Mouse (Mus musculus) MEL (cell line): ENCODE measurements around the gene Parp8.

Experiments
- CHD2 ChIP-seq: IDR thresholded peaks from 2 replicates; pipeline ENCODE4 v1.6.1; 2011; ENCODE audit warnings: low read length, improper control_type of control experiment
- CTCF ChIP-seq, 3 experiments: IDR thresholded peaks in 2 of 3; conservative IDR thresholded peaks in 1 of 3; 2 replicates each; pipeline ENCODE4 v1.5.1; 2011 to 2012; ENCODE audit warnings: low read length in 3 of 3, low read depth in 2 of 3, mild to moderate bottlenecking in 2 of 3, improper control_type of control experiment in 1 of 3, inconsistent platforms in 1 of 3, mixed read lengths in 1 of 3, moderate library complexity in 1 of 3; ENCODE audit not compliant: control insufficient read depth in 1 of 3, insufficient read depth in 1 of 3, poor library complexity in 1 of 3, severe bottlenecking in 1 of 3
- KAT2A ChIP-seq: conservative IDR thresholded peaks from 2 replicates; pipeline ENCODE4 v1.6.1; 2012; ENCODE audit warnings: low read depth, low read length, improper control_type of control experiment, inconsistent platforms
- NRF1 ChIP-seq: IDR thresholded peaks from 2 replicates; pipeline ENCODE4 v1.6.1; 2014; ENCODE audit warnings: low read depth, mild to moderate bottlenecking, inconsistent platforms, low read length, improper control_type of control experiment, moderate library complexity; ENCODE audit not compliant: poor library complexity, insufficient read depth, severe bottlenecking
- POLR2A ChIP-seq, 2 experiments: IDR thresholded peaks; 2 replicates each; pipeline ENCODE4 v1.6.1; 2011 to 2012; ENCODE audit warnings: low read length in 2 of 2, mild to moderate bottlenecking in 2 of 2, control low read depth in 1 of 2, improper control_type of control experiment in 1 of 2, low read depth in 1 of 2, moderate library complexity in 1 of 2; ENCODE audit not compliant: control insufficient read depth in 1 of 2, insufficient read depth in 1 of 2, poor library complexity in 1 of 2
- POLR2AphosphoS2 ChIP-seq: IDR thresholded peaks from 2 replicates; pipeline ENCODE4 v1.6.1; 2011; ENCODE audit warnings: low read length, improper control_type of control experiment
- RCOR1 ChIP-seq: IDR thresholded peaks from 2 replicates; pipeline ENCODE4 v1.6.1; 2012; ENCODE audit warnings: low read depth, mild to moderate bottlenecking, inconsistent platforms, low read length, improper control_type of control experiment
- SMC3 ChIP-seq: IDR thresholded peaks from 2 replicates; pipeline ENCODE4 v1.6.1; 2011; ENCODE audit warnings: low read depth, low read length, improper control_type of control experiment
- TCF12 ChIP-seq: IDR thresholded peaks from 2 replicates; pipeline ENCODE4 v1.6.1; 2014; ENCODE audit warnings: low read depth, mild to moderate bottlenecking, inconsistent platforms, low read length, improper control_type of control experiment, moderate library complexity

DNA sequence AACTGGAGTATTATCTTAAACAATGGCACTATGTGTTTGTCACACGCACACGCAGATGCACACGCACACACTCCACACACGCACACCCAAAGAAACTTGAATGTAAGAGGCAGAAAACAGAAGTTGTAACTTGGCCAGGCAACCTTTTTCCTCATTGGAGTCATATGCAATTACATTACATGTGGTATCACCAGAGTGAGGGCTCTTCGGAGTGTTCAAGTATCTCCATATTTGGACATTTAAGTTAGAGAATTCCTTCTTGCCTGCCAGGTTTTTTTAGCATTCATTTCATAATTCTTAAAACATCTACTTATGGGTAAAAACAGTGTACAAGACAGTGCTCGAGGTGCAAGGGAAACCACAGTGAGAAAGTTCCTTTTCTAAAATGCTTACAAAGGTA lies 6.7 kb downstream of the Parp8 start:
- TF ChIP-seq CTCF (IDR thresholded peaks at IDR 0.05 in 2 of 3, conservative IDR thresholded peaks at IDR 0.05 in 1 of 3; ENCODE audit: control insufficient read depth in 1 of 3, insufficient read depth in 1 of 3, low read depth in 2 of 3, low read length in 3 of 3, poor library complexity in 1 of 3, severe bottlenecking in 1 of 3) (no peak), SMC3 (no peak), KAT2A (no peak), POLR2AphosphoS2 (no peak), RCOR1 (no peak), TCF12 (no peak), POLR2A (IDR thresholded peaks at IDR 0.05; ENCODE audit: control insufficient read depth in 1 of 2, insufficient read depth in 1 of 2, low read depth in 1 of 2, low read length in 2 of 2, poor library complexity in 1 of 2) (no peak), NRF1 (no peak), CHD2 (no peak)
